Mouse (Mus musculus): ENCODE measurements around the gene Tmem37.

DNA sequence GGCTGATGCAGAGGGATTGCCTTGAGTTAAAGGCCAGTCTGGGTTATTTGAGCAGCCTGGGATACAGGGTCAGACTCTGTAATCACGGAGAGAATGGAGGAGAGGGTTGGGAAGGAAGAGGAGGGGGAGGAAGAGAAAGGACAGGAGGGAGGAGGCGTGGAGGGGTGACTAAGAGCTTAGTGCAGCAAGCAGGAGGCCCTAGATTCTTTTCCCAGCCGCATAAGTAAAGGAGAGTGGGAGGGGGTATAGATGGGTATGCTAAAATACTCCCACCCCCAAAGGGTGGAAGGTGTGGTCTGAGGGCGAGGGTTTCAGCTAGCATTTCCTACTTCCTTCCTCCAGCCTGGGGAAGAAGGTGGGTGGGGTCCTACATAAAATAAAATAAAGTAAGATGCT, 431 bp upstream of the Tmem37 start:
- no peak for TF ChIP-seq GATA1 (IDR thresholded peaks at IDR 0.05; ENCODE audit: low read length)
- TF ChIP-seq TAL1 (IDR thresholded peaks at IDR 0.05; ENCODE audit: low read length) = no peak
